Mouse (Mus musculus): ENCODE results near the gene Inha. TPM values are rescaled to one million over a fixed set of nuclear protein-coding genes. Genes with fewer than 3 reads are reported as not detected.

Gene Inha
- polyA plus RNA-seq, 1 experiment from 2014 or later: 24.5 TPM

GRCm38 (mm10) chr1:75477264-75477965 is 29.5 kb upstream of the Inha start:
- Histone ChIP-seq H3K9me3 (no peaks in the 10 kb centered on the region), H3K9ac (no peak overlapping the region), H3K4me1 (peaks cover 48% of the 10 kb centered on the region), H3K4me2 (peak overlapping the region; percentile 87), H3K4me3 (peak overlapping the region; percentile 71), H3K36me3 (replicated peaks) (peaks cover 30% of the 10 kb centered on the region), H3K27me3 (replicated peaks) (0 out of 2 replicates have a peak, but pooled peaks cover 2% of the 10 kb centered on the region), H3K27ac (0 out of 2 replicates have a peak overlapping the region, but pooled peaks have one; percentile 12)
- ATAC-seq (replicated peaks): no peak
- 10% methylated on average over 35 of the region's 35 CpGs for WGBS

GRCm38 (mm10) chr1:75477966-75478290 is 28.9 kb upstream of the Inha start:
- Histone ChIP-seq H3K4me3 (peak overlapping the region; percentile 71), H3K4me1 (peaks cover 53% of the 10 kb centered on the region), H3K9me3 (no peaks in the 10 kb centered on the region), H3K36me3 (replicated peaks) (peaks cover 28% of the 10 kb centered on the region), H3K27me3 (replicated peaks) (0 out of 2 replicates have a peak, but pooled peaks cover 7% of the 10 kb centered on the region), H3K9ac (peak overlapping the region; percentile 63; the same call in 1 of the 2 replicates), H3K4me2 (peak overlapping the region; percentile 87), H3K27ac (0 out of 2 replicates have a peak overlapping the region, but pooled peaks have one; percentile 12)
- no peak for ATAC-seq (replicated peaks)
- WGBS: 46% methylated on average over 3 of the region's 3 CpGs

- Histone ChIP-seq H3K4me1 (peaks cover 53% of the 10 kb centered on the region), H3K9ac (peak overlapping the region; percentile 63), H3K9me3 (no peaks in the 10 kb centered on the region), H3K4me3 (peak overlapping the region; percentile 71), H3K4me2 (peak overlapping the region; percentile 87), H3K27me3 (replicated peaks) (0 out of 2 replicates have a peak, but pooled peaks cover 7% of the 10 kb centered on the region), H3K27ac (peak overlapping the region; percentile 84), H3K36me3 (replicated peaks) (peaks cover 24% of the 10 kb centered on the region)
- under 1% methylated on average over 21 of the region's 25 CpGs for WGBS
- no peak for ATAC-seq (replicated peaks)
These were observed 28.4 kb upstream of the Inha start for GRCm38 (mm10) chr1:75478497-75478896.

- 0 out of 2 replicates have a peak, but pooled peaks cover 7% of the 10 kb centered on the region for H3K27me3 ChIP-seq (replicated peaks)
- peaks cover 22% of the 10 kb centered on the region for H3K36me3 ChIP-seq (replicated peaks)
- H3K4me1 ChIP-seq: peaks cover 51% of the 10 kb centered on the region
- H3K9me3 ChIP-seq: no peaks in the 10 kb centered on the region
- ATAC-seq (replicated peaks): peak; percentile 91
- WGBS: under 1% methylated on average over 73 of the region's 76 CpGs
- peak within 1 kb of the TSS; percentile 71 for H3K4me3 ChIP-seq
- peak within 1 kb of the TSS; percentile 87 for H3K4me2 ChIP-seq
- peak within 1 kb of the TSS; percentile 63 for H3K9ac ChIP-seq
- H3K27ac ChIP-seq: peak within 1 kb of the TSS; percentile 84
These were observed 27.8 kb upstream of the Inha start, which contains the start of the genes Chpf and Tmem198 for GRCm38 (mm10) chr1:75478916-75479634. Gene Chpf, minus strand, starts transcription at chr1:75479307. Gene Tmem198, plus strand, starts transcription at chr1:75479532.

GRCm38 (mm10) chr1:75479635-75479989 is 27.3 kb upstream of the Inha start:
- Histone ChIP-seq H3K9me3 (no peaks in the 10 kb centered on the region), H3K4me1 (peaks cover 51% of the 10 kb centered on the region), H3K27ac (peak overlapping the region; percentile 84), H3K27me3 (replicated peaks) (peaks cover 11% of the 10 kb centered on the region), H3K4me3 (peak overlapping the region; percentile 71), H3K36me3 (replicated peaks) (peaks cover 25% of the 10 kb centered on the region), H3K4me2 (peak overlapping the region; percentile 87), H3K9ac (peak overlapping the region; percentile 63)
- WGBS: under 1% methylated on average over 23 of the region's 24 CpGs
- ATAC-seq (replicated peaks): no peak

- Histone ChIP-seq H3K4me1 (peaks cover 51% of the 10 kb centered on the region), H3K9ac (peak overlapping the region; percentile 63), H3K36me3 (replicated peaks) (peaks cover 26% of the 10 kb centered on the region), H3K4me2 (peak overlapping the region; percentile 87), H3K27ac (peak overlapping the region; percentile 84), H3K27me3 (replicated peaks) (peaks cover 15% of the 10 kb centered on the region), H3K9me3 (no peaks in the 10 kb centered on the region), H3K4me3 (peak overlapping the region; percentile 71)
- WGBS: 12% methylated on average over 13 of the region's 13 CpGs
- ATAC-seq (replicated peaks): no peak; the same call in 1 of the 2 replicates
These were observed 26.8 kb upstream of the Inha start for GRCm38 (mm10) chr1:75480036-75480435.

- ATAC-seq (replicated peaks): no peak
- peaks cover 22% of the 10 kb centered on the region for H3K27me3 ChIP-seq (replicated peaks)
- H3K36me3 ChIP-seq (replicated peaks): peaks cover 26% of the 10 kb centered on the region
- peaks cover 51% of the 10 kb centered on the region for H3K4me1 ChIP-seq
- WGBS: 87% methylated on average over 7 of the region's 7 CpGs
- no peaks in the 10 kb centered on the region for H3K9me3 ChIP-seq
- no peak overlapping the region for H3K27ac ChIP-seq
- H3K4me3 ChIP-seq: peak overlapping the region; percentile 71
- H3K9ac ChIP-seq: peak overlapping the region; percentile 63; the same call in 1 of the 2 replicates
- H3K4me2 ChIP-seq: peak overlapping the region; percentile 87
These were observed 26.1 kb upstream of the Inha start for GRCm38 (mm10) chr1:75480735-75481134.

- Histone ChIP-seq H3K9me3 (no peaks in the 10 kb centered on the region), H3K4me1 (peaks cover 29% of the 10 kb centered on the region), H3K4me3 (0 out of 2 replicates have a peak overlapping the region, but pooled peaks have one; percentile 44), H3K27ac (no peak overlapping the region), H3K4me2 (peak overlapping the region; percentile 77), H3K9ac (no peak overlapping the region), H3K36me3 (replicated peaks) (peaks cover 20% of the 10 kb centered on the region; the same call in 1 of the 2 replicates), H3K27me3 (replicated peaks) (peaks cover 48% of the 10 kb centered on the region)
- 7% methylated on average over 24 of the region's 24 CpGs for WGBS
- ATAC-seq (replicated peaks): 0 out of 2 replicates have a peak, but pooled peaks have one; percentile 16
These were observed 20.3 kb upstream of the Inha start for GRCm38 (mm10) chr1:75486561-75486960.

GRCm38 (mm10) chr1:75487040-75487404 is 19.9 kb upstream of the Inha start:
- peak overlapping the region; percentile 44 for H3K4me3 ChIP-seq
- peak overlapping the region; percentile 17; the same call in 1 of the 2 replicates for H3K9ac ChIP-seq
- H3K27me3 ChIP-seq (replicated peaks): peaks cover 48% of the 10 kb centered on the region
- H3K27ac ChIP-seq: no peak overlapping the region
- H3K36me3 ChIP-seq (replicated peaks): peaks cover 20% of the 10 kb centered on the region; the same call in 1 of the 2 replicates
- peaks cover 27% of the 10 kb centered on the region for H3K4me1 ChIP-seq
- ATAC-seq (replicated peaks): peak; percentile 25
- peak overlapping the region; percentile 77 for H3K4me2 ChIP-seq
- H3K9me3 ChIP-seq: no peaks in the 10 kb centered on the region
- 2% methylated on average over 13 of the region's 13 CpGs for WGBS

- Histone ChIP-seq H3K4me3 (peak overlapping the region; percentile 44), H3K9me3 (no peaks in the 10 kb centered on the region), H3K27me3 (replicated peaks) (peaks cover 44% of the 10 kb centered on the region), H3K27ac (no peak overlapping the region), H3K4me2 (peak overlapping the region; percentile 77), H3K9ac (peak overlapping the region; percentile 17), H3K36me3 (replicated peaks) (peaks cover 20% of the 10 kb centered on the region; the same call in 1 of the 2 replicates), H3K4me1 (peaks cover 21% of the 10 kb centered on the region)
- peak; percentile 70 for ATAC-seq (replicated peaks)
- WGBS: under 1% methylated on average over 62 of the region's 62 CpGs
These were observed 19.3 kb upstream of the Inha start for GRCm38 (mm10) chr1:75487405-75488161.

GRCm38 (mm10) chr1:75490785-75491551 is 15.9 kb upstream of the Inha start:
- no peaks in the 10 kb centered on the region for H3K9me3 ChIP-seq
- no peak overlapping the region for H3K4me2 ChIP-seq
- H3K4me1 ChIP-seq: peaks cover 20% of the 10 kb centered on the region
- H3K27me3 ChIP-seq (replicated peaks): peaks cover 24% of the 10 kb centered on the region
- WGBS: 89% methylated on average over 34 of the region's 34 CpGs
- H3K27ac ChIP-seq: no peak overlapping the region
- ATAC-seq (replicated peaks): no peak
- H3K9ac ChIP-seq: no peak overlapping the region
- H3K36me3 ChIP-seq (replicated peaks): no peaks in the 10 kb centered on the region
- H3K4me3 ChIP-seq: no peak overlapping the region
